Mouse (Mus musculus) CH12.LX (cell line): ENCODE results near the gene Spg20.

Experiments used
- GABPA ChIP-seq: IDR thresholded peaks from 2 replicates; pipeline ENCODE4 v1.6.1; 2012; ENCODE audit warnings: low read depth, low read length, improper control_type of control experiment, inconsistent platforms; ENCODE audit not compliant: insufficient replicate concordance
- MYC ChIP-seq: IDR thresholded peaks from 2 replicates; pipeline ENCODE4 v1.6.1; 2011; ENCODE audit warnings: low read depth, mild to moderate bottlenecking, improper control_type of control experiment, low read length
- TBP ChIP-seq: conservative IDR thresholded peaks from 2 replicates; pipeline ENCODE4 v1.6.1; 2011; ENCODE audit warnings: low read depth, low read length, improper control_type of control experiment

- no peak for TF ChIP-seq TBP
- TF ChIP-seq MYC, result no peak
- TF ChIP-seq GABPA, result no peak
Observed at GRCm38 (mm10) chr3:55122336-55122870, 10.5 kb downstream of the Spg20 start.
